Mouse (Mus musculus): ENCODE data around the gene 1110012L19Rik.
"Not testable (repeated sequence)": the region's sequence is repeated elsewhere in the genome, so short reads cannot be mapped to it uniquely, and the experiment has no call there.

Gene 1110012L19Rik

DNA sequence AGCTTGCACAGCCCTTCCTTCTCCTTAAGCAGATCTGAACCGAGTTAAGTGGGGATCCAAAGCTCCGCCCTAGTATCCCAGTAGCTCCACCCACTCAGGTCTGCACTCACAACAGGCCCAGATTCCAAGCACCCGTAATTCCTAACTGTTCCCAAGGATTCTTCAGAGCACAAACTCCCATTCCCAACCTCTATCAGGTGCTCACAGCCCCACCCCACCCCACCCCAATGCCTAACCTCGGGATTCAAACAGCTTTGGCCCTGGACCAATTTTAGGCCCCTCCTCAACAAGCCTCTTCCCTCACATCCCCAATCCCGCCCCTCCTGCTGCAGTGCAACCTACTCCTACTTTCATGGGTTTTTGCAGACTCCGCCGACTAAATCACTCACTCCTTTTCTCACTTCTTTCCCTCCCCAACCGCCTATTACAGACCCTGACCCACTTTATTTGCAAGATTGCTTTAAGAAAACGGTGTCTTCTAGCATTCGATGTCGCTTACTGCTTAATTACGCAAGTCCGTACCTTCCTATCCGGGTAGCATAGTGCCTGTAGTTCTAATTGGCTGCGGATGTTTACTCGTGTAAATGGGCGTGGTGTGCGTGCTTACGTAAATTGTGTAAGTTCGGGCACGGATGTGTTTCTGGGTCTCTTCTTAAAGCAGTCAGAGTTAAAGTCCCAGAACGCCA, at the start of gene 1110012L19Rik:
Gene 1110012L19Rik (plus strand): TSS at position 602 of the 686 bp plus-strand sequence.
- peak; percentile 70 for DNase-seq

DNA sequence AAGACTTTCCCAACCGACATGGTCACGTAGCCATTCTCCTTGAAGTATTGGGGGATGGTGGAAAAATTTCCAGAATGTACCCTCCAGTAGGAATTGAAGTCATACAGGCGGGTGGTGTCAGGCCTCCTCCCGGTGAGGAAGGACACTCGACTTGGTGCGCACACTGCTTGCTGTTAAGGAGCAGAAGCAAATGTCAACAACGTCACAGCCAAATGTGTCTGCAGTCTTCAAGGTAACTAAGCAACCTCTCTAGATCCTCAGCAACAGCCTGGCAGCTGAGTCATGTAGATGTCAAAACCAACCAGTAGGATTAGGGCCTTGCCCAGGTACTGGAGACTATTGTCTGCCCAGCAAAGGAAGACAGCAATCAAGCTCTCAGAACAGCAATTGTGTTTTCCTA, 22.7 kb upstream of the 1110012L19Rik start:
- no peak for DNase-seq

DNA sequence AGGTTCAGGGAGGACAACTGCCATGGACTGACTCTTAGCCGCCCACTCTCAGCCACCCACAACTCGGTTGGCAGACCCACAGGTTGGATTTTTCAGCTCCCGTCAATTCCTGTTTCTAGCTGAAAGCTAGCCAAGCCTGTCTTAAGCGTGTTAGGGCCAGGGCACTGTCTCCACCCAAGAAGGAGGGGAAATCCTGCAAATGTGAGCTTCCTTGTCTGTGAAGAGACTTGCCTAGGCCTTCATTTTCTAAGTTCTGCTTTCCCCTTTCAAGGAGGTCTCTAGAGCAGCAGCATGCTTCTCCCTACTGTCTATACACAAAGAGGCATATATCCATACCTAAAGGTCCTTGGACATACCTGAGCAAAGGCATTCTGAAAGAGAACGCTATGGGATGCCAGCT, 22.2 kb upstream of the 1110012L19Rik start:
- DNase-seq = no peak

DNA sequence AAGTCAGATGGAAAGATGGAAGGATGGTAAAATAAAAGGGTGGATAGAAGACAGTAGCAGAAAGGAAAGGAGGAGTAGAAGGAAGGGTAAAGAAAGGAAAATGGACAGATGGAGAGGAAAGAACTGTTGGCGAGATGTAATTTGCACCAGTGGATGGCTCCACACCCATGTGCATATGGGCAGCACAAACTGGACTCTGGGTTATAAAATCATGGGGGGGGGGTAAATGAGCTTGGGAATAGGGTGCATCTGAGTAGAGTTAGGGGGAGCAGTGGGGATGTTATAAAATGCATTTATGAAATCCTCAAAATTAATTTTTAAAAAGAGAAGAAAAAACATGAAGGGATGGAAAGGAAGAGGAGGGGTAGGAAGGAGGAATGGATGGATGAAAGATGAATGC, 21.5 kb upstream of the 1110012L19Rik start:
- no peak for DNase-seq

DNA sequence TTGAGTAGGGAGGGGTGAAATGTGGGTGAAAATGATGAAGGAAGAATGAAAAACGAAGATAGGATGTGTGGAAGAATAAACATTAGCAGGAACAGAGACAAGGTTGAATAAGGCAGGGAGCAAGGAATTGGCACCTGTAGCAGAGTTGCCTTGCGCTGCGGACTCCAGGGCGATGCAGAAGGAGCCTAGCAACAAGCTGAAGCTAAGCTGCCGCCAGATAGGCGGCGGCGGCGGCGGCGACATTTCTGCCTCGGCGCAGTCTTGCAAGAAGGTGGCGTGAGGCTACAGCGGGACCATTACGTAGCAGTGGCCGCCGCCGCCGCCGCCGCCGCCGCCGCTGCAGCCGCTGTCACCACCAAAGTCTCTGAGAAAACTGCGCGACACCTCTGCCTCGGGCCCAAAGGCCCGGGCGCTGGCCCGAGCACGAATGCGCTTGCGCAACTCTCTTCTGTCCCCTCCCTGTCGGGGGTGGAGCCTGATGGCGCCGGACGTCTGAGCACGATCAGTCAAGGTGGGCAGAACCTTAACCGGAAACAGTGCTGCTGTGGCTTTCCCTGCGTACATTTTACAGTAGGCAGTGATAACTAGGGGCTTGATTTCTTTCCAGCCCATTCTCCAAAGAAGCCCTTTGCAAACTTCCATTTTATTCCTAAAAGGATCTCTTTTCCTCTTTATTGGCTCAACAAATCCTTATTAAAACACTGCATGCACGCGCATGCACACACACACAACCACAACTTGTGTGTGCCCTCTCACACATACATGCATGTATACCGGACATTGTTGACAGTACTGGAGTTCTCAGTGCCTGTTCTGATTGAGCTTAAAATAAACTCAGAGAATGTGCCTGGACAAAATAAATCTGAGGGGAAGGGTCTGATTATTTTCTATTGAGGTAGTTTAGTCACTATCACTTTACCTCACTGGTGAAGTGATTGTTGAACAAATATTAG, 20.7 kb upstream of the 1110012L19Rik start, which contains the start of gene Ids:
Gene Ids (minus strand): TSS at position 424 of the 953 bp plus-strand sequence.
- peak; percentile 86 for DNase-seq

DNA sequence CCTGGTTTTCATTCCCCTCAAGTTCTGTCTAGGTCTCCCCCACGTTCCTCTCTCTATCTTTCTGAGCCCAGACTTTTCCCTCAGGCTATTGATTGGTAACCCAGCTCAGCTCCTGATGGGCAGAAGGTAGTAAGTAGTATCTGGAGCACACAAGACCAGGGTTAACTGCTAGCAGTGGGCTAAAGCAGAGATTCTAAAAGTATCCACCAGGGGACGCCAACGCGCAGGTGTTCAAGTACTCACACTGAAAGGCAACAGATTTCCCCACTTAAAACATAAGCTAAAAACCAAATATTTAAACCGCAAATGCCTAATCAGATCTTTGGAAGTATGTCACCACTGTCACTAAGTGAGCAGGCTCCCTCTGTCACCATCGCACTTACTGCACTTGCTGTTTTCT, 15.9 kb upstream of the 1110012L19Rik start:
- DNase-seq = not testable (repeated sequence)

DNA sequence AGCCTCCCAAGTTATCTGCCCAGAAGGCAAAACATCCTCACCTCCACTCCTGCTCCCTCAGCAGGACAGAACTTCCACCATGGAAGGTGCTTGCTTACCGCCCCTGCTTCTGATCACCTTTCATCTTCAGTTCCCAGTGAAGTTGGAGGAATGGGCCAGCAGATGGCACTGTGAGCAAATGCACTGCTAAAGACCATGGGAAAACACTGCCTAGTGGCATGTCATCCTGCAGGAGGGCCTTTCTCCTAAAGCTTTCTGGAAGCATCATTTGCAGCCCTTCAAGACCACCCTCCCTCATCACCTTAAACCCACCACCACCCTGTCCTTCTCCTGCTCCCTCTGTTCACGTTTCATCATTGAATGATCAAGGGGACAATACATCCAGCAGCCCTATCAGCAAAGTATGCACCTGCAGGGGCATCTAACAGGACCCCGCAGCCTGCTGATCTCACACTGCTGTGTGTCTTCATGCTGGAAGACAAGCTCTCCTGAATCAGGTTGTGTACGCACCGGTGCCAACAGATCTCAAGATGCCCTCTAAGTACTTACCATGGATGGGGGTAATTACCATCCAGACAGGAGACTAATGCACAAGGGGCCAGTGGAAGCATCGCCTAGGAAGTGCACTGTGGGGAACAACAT, 11.1 kb upstream of the 1110012L19Rik start:
- DNase-seq = not testable (repeated sequence)

DNA sequence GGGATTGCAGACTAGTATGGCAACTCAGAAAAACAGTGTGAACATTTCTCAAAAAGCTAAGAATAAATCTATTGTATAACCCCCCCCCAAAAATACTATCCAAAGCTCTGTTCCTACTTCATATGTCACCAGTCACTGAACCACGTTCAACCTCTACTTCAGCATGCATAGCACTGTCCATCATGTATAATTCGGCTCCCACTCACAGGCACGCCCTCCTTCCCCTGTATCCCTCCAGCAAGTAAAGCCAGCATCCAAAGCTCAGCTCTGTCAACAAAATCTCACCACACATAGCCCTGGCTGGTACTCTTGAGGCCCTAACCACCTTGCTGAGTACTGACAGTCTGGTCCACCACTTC, 781 bp upstream of the 1110012L19Rik start:
- DNase-seq = no peak

DNA sequence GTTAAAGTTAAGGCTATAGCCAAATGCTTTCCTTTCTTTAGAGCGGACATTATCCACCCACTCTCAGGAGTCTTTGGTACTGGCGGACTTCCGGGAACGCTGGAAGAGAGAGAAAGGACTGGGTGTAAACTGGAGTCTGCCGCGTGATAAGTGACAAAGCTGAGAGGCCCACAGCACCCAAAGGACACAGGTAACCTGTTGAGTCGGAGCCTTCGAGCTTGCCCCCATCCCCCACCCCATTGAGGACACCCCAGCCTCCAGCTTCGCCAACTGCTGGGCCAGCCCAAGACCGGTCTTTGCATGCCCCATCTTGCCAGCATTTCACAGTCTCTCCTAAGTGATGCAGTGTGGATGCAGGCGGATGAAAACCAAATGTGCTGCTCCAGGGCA, 280 bp downstream of the 1110012L19Rik start:
- DNase-seq = peak; percentile 46

DNA sequence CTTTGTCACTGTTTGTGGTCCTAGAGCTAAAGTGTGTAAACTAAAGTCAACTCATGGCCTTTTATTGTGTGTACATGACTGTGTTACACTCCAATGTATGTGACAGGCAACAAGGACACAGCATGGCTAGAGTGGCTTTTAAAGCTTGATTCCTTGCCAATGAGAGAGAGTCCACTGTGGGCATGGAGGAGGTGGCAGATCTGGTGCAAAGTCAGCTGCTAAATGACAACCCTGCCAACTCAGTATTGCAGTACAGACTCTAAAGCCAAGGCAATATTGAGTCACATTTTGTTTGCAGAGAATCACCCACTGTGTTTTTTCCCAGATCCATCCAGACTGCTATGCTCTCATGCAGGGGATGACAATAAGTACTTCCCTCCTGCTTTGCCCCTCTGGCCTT, 7.0 kb downstream of the 1110012L19Rik start:
- not testable (repeated sequence) for DNase-seq

DNA sequence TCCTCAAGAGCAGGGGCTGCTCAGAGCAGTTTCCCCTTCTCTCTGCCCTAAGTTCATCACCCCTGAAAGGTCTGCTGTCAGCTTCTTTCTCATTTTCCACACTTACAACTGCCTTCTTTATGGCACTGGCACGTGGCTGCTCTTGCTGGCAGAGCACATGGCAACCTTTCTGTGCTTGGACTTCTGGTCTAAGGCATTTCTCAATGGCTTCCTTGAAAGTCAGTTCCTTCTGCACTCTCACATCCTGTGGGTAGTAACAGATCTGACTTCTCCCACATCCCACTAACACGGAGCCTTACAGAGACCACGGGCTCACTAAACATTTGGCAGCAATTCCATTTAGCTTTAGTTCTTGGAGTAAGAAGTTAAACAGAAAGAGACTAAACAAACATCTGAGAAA, 39.8 kb downstream of the 1110012L19Rik start:
- DNase-seq = not testable (repeated sequence)

Data from thymus, postnatal 4 days (tissue).